Mouse (Mus musculus): ENCODE results near the gene Crybg1. TPM values are rescaled to one million over a fixed set of nuclear protein-coding genes. Genes with fewer than 3 reads are reported as not detected.
"Not testable (repeated sequence)": the region's sequence is repeated elsewhere in the genome, so short reads cannot be mapped to it uniquely, and the experiment has no call there.

The Crybg1 gene
- total RNA-seq, 2 experiments from 2014 or later, result 0.42 to 0.46 TPM

DNA sequence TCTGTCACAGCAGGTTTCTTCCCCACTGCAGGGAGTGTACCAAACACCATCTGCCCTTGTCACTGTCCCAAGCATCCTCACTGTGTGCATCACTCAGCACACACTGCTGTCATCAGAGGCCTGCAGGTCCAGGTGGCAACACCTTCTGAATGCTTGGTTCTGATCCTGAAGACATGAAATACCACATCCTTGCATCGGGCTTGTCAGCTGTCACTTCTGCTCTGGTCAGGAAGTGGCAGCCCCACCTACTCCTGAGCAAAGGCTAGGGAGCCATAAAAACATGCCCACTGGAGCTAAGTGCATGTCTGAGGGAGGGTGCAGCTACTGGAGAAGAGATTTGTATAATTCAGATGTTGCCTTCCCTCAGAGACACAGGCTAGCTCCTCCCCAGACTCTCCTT, 168.6 kb downstream of the Crybg1 start:
- ATAC-seq (replicated peaks; ENCODE audit: poor library complexity), result no peak

- ATAC-seq (replicated peaks; ENCODE audit: poor library complexity), result no peak
Measured at GRCm38 (mm10) chr10:43977353-43977752, 171.3 kb downstream of the Crybg1 start.

DNA sequence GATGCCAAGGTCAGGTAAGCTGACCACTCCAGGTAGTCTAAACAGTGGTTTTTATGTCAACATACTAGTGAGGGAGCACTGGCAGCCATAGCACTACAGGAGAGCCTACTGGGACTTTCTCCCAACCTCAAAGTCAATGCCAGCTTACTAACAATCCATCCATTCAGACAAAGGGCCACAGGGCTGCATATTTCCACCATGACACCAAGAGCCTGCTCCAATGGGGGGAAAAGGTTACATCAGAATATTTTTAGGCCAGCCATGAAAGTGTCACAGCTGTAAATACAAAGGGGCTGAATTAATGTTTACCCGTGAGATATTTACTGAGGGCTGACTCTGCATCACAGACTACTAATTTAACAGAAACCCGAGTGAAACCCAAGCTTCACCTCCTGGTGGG, 175.4 kb downstream of the Crybg1 start:
- no peak for ATAC-seq (replicated peaks; ENCODE audit: poor library complexity)

GRCm38 (mm10) chr10:43964943-43965342, 183.7 kb downstream of the Crybg1 start:
- no peak for ATAC-seq (replicated peaks; ENCODE audit: poor library complexity)

DNA sequence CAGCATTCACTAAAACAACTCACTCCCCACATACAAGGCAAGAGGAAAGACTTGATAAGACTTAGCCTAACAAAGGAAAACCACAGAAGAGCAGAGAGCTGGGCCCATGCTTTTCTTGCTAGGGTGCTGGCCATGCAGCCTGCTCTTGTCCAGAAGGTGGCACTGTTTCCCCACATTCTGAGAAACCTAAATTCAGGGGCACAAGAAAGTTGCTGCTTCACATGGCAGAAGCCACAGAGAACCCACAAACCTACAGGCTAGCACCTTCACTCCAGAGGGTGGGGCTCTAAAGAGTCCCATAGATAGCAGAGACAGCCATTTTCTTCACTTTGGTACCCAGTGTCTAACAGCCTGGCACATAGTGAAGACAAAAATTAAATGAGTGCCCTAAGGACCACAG, 194.7 kb downstream of the Crybg1 start:
- ATAC-seq (replicated peaks; ENCODE audit: poor library complexity), result peak; percentile 98

GRCm38 (mm10) chr10:43945435-43945834, 203.2 kb downstream of the Crybg1 start:
- no peak for ATAC-seq (replicated peaks; ENCODE audit: poor library complexity)

GRCm38 (mm10) chr10:43943736-43944135, 204.9 kb downstream of the Crybg1 start:
- no peak for ATAC-seq (replicated peaks; ENCODE audit: poor library complexity)

GRCm38 (mm10) chr10:43939136-43939662, 209.5 kb downstream of the Crybg1 start:
- ATAC-seq (replicated peaks; ENCODE audit: poor library complexity), result no peak

DNA sequence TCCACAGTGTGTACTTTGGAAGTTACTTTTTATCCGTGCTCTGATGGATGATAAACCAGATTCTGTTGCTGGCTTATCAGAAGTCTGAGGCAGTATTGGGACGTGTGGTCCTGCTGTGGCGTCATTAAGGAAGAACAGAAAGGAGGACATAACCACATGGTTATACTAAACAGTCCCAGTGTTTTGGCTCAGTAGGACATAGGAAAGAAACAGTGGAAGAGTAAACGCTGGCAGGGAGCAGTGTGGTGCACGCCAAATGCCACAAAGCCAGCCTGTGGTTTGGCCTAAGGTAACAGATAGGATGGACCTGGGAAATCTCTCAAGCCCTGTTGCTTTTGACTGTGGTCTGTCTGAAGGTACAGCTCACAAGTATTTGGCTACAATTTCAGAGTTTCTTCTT, 220.1 kb downstream of the Crybg1 start:
- no peak for ATAC-seq (replicated peaks; ENCODE audit: poor library complexity)

- ATAC-seq (replicated peaks; ENCODE audit: poor library complexity), result no peak
Measured at GRCm38 (mm10) chr10:43927736-43928135, 220.9 kb downstream of the Crybg1 start.

DNA sequence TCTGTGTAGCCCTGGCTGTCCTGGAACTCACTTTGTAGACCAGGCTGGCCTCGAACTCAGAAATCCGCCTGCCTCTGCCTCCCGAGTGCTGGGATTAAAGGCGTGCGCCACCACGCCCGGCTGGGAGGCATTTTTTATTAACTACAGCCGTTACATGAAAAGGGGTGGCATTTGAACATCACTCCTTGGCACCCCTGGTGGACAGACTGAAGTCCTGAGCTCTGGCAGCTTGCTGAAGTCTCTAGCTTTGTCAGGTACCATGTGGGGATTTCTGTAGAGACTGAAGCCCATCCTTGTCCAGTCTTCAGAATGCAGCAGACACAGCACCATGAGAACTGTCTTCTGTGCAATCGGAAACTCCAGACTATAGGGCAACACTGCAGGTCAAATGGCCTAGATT, 222.9 kb downstream of the Crybg1 start:
- not testable (repeated sequence) for ATAC-seq (replicated peaks; ENCODE audit: poor library complexity)

- no peak for ATAC-seq (replicated peaks; ENCODE audit: poor library complexity)
Measured at GRCm38 (mm10) chr10:43923096-43923495, 225.6 kb downstream of the Crybg1 start.

DNA sequence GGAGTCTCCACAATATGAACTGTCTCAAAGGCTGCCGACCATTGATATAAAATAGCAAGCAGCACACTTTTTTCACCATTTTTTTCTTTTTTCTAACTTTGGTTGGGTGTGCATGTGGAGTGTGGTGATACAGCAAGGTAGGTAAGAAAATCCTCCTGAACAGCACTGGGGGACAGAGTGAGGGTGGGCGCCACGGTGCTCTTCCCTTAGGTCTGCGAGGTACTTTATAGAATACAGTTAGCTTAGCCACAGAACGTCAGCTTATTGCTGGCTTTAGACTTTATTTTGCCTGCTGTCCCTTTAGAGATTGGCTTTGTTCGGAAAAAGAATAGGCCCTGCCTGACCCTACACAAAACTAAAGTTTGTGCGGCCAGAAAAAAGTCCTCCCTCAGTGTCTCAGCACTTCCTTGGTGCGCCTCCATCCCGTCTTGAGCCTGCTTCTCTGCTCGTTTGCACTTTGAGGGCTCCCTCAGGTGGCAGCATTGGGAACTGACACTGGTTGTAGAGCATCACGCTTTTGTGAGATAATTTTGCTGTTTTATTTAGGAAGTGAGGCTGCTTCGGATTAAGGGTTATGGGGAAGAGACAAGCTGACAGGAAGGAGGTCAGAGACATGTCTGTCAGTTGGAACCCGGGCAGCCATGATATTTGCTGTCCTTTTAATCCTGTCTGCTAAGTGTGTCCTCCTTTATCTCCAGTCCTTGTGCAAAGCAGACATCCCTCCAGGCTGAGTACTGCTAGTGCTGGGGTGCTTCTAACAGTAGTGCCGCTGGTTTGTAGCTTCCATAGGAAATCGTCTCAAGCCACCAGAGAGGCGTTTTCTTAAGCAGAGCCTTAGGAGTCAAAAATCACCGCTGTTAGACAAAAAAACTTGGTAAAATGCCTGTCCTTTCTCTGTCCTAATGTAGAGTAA, 229.7 kb downstream of the Crybg1 start:
- ATAC-seq (replicated peaks; ENCODE audit: poor library complexity), result peak; percentile 97

- peak; percentile 45 for ATAC-seq (replicated peaks; ENCODE audit: poor library complexity)
Measured at GRCm38 (mm10) chr10:43916737-43917136, 231.9 kb downstream of the Crybg1 start.

DNA sequence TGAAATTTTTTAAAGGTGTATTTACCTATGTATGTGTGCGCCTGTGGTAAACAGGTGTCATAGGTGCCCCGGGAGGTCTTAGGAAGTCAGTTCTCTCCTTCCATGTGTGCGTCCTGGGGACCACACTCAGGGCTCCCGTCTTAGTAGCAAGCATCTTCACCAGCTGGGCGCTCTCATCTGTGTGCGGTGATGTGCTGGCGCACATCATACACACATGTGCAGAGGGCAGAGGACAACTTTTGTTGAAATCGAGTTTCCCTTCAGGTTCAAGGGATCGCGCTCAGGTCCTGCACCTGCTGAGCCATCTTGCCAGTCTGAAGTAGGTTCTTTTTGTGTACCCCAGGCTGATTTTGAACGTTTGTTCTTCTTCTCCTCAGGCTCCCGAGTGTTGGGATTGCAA, 232.5 kb downstream of the Crybg1 start:
- ATAC-seq (replicated peaks; ENCODE audit: poor library complexity), result no peak

GRCm38 (mm10) chr10:43912236-43912635, 236.4 kb downstream of the Crybg1 start:
- ATAC-seq (replicated peaks; ENCODE audit: poor library complexity), result no peak

DNA sequence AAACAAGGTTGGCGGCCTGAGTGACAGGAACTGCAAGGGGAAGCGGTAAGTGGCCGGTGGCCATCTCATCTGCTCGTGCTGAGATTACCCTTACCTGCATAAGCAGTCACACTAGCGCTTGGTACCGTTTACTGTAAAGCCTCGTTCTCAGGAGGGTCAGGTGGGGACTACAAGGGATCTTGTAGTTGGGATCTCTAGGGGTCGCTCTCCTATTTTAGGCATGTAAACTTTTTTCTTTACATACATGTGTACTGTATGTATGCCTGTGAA, 237.8 kb downstream of the Crybg1 start:
- ATAC-seq (replicated peaks; ENCODE audit: poor library complexity), result no peak

- peak; percentile 76 for ATAC-seq (replicated peaks; ENCODE audit: poor library complexity)
Measured at GRCm38 (mm10) chr10:43910032-43910872, 238.4 kb downstream of the Crybg1 start.

GRCm38 (mm10) chr10:43904569-43904968, 244.1 kb downstream of the Crybg1 start:
- no peak for ATAC-seq (replicated peaks; ENCODE audit: poor library complexity)

DNA sequence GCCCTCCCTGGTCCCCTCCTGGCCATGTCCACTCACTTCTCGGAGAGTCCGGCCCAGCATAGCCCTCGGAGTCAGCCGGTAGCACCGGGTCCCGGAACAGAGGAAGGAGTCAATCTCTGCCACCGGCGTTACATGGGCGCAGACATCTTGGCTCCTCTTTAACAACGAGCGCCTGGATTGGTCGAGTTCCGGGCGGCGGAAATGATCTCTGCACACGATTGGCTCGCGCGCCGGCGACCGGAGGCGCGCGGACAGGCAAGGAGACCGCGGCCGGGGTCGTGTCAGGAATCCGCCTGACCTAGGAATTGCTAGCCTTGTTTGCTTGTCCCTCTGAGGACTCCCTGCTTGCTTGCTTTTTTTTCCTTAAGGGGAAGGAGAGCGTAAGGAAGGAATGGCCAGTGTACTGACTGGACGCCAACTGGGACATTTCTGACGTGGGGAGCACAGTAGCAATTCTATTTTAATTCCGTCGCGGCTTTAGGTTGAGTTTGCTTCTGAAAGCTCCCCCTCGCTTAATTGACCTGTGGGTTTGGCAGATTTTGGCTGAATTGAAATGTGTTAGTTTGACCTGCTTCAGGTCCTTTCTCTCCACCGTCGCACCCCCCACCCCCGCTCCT, 247.0 kb downstream of the Crybg1 start, which contains the start of the genes Qrsl1 and Rtn4ip1:
Gene Qrsl1 (minus strand): TSS at position 168 of the 617 bp plus-strand sequence.
Gene Rtn4ip1 (plus strand): TSS at position 230 of the 617 bp plus-strand sequence.
- peak; percentile 99 for ATAC-seq (replicated peaks; ENCODE audit: poor library complexity)

Measured in megakaryocyte progenitor cell, adult 5-6 weeks (primary cell).